Mouse (Mus musculus): ENCODE data around the gene Fmo2. TPM values are rescaled to one million over a fixed set of nuclear protein-coding genes. Genes with fewer than 3 reads are reported as not detected.
A peak's percentile ranks its signal among the peaks of the same experiment; 100 is the strongest.

Gene Fmo2
- 1.6 and 2.2 TPM in 2 replicates for polyA plus RNA-seq (2014; fragmentation: Nextera tagmentation; extraction: Ambion mirVana)

DNA sequence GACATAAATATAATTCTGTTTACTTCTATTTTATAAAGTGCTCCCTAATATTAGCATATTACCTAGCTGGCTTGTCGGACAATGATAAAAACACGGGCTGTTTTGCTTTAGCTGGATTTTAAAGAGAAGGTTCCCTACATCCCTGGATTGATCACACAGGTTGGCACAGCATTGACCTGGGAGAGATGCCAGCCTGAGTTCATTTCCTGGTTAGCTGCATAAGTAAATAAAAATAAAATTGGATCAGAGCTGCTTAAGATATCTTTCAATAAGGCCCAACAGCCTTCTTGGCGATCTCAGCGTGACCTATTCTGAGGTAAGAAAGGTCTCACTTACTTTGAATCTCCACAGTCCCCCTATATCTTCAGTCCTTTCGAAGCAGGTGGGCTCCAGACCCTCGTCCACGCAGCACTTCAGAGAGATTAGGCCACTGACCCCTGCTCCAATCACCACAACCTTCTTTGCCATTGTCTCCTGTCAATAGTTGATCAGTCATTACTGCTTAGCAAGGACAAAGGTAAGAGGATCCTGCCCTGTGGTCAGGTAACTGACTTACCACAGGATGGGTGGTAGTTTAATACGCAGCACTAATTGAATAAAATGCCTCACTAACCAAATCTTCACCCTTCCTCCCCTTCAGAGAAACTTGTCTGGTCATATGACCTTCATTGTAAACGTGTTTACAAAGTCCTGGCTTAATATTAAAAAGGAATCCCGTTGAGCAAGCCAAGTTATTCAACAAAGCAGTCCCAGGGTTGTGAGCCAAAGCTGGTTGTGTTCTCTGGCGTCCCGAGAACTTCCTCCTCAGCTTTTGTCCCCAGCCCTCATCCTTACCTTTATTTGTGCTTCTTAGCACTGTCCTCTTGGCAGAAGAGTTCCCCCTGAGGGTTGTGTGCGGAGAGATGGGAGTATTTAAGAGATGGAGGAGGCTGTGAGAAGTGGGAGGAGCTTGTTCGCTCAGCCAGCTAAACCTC is at the start of gene Fmo2:
TSS of gene Fmo2 (minus strand) at position 889 of the 974 bp plus-strand sequence.
- H3K9ac ChIP-seq (ENCODE audit: low read length) = no peak within 1 kb of the TSS
- H3K4me2 ChIP-seq (ENCODE audit: low read depth, severe bottlenecking) = no peak within 1 kb of the TSS
- no peaks in the 10 kb centered on the region for H3K36me3 ChIP-seq (ENCODE audit: control insufficient read depth, insufficient read depth, low read length)
- H3K27me3 ChIP-seq (ENCODE audit: control insufficient read depth, insufficient read depth, low read length) = no peaks in the 10 kb centered on the region
- 81% methylated on average over 14 of the region's 14 CpGs for WGBS
- no peak within 1 kb of the TSS for H3K27ac ChIP-seq (replicated peaks; ENCODE audit: low read depth, low read length)
- DNase-seq (ENCODE audit: low spot score) (no peak), ATAC-seq (ENCODE audit: insufficient number of reproducible peaks, low FRiP score, low TSS enrichment, low read depth) (no peak)
- no peaks in the 10 kb centered on the region for H3K4me1 ChIP-seq (ENCODE audit: control insufficient read depth, insufficient read depth, low read length)
- H3K4me3 ChIP-seq (ENCODE audit: low read depth, low read length) = no peak within 1 kb of the TSS
- no peaks in the 10 kb centered on the region for H3K9me3 ChIP-seq (ENCODE audit: control insufficient read depth, low read length)

DNA sequence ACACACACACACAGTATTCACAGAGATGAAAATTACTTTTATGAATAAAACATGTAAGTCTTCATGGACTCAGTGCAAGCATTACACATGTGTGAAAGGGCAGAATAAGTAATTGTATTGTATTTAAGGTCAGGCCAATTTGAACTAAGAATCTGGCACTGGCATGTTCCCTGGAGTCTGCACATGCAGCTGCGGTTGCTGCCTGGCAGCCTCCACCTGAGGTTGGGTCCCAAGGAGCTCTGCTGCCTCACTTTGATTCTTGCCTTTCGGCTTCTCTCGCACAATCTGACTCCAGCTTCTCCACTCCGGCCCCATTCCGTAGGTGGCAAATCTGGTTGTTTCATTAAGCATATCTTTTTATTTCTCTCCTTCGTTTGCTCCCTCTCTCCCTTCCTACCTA is 49.4 kb upstream of the Fmo2 start:
- Histone ChIP-seq H3K4me1 (ENCODE audit: control insufficient read depth, insufficient read depth, low read length) (peaks cover 3% of the 10 kb centered on the region; the same call in 1 of the 2 replicates), H3K4me3 (ENCODE audit: low read depth, low read length) (no peak overlapping the region), H3K9me3 (ENCODE audit: control insufficient read depth, low read length) (no peaks in the 10 kb centered on the region), H3K9ac (ENCODE audit: low read length) (no peak overlapping the region), H3K27me3 (ENCODE audit: control insufficient read depth, insufficient read depth, low read length) (no peaks in the 10 kb centered on the region), H3K27ac (replicated peaks; ENCODE audit: low read depth, low read length) (no peak overlapping the region), H3K4me2 (ENCODE audit: low read depth, severe bottlenecking) (no peak overlapping the region), H3K36me3 (ENCODE audit: control insufficient read depth, insufficient read depth, low read length) (no peaks in the 10 kb centered on the region)
- DNase-seq (ENCODE audit: low spot score) = peak; percentile 22
- ATAC-seq (ENCODE audit: insufficient number of reproducible peaks, low FRiP score, low TSS enrichment, low read depth) = no peak
- 75% methylated on average over 6 of the region's 6 CpGs for whole genome bisulfite sequencing

DNA sequence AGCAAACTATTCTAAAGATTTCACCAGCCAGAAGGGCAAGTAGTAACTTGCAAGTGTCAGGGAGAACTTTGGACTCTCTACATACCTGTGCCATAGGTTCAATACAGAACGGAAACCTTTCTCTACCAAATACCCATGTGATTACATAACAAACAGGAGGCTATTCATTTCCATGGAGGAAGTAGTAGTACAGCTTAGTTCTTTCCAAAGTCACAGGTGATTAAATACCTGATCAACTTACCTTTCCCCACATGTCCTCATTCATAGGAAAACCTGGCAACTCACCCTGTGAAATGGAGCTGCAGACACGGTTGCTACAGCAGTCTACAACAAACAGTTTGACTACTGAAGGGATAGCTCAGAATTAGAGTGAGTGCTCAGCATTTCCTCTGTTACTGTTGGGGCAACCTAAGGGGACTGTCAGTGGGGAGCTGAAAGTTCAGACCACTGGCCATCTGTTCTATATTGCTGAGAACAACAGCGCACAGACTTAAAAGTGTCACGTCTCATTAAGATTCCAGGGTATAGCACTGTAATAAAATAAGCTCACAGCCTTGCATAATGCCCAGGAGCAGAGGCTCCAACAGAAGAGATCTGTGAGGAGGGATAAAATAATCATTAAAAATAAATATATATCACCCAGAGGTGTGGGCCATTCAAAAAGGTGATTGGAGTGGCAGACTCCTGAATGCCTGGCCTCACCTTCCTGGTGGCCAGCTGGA is 48.5 kb upstream of the Fmo2 start:
- H3K9me3 ChIP-seq (ENCODE audit: control insufficient read depth, low read length) = no peaks in the 10 kb centered on the region
- WGBS = 45% methylated on average over 4 of the region's 4 CpGs
- no peak overlapping the region for H3K9ac ChIP-seq (ENCODE audit: low read length)
- H3K27ac ChIP-seq (replicated peaks; ENCODE audit: low read depth, low read length) = no peak overlapping the region
- ATAC-seq (ENCODE audit: insufficient number of reproducible peaks, low FRiP score, low TSS enrichment, low read depth) (peak; percentile 47; the same call in 1 of the 2 replicates), DNase-seq (ENCODE audit: low spot score) (peak; percentile 23)
- no peak overlapping the region for H3K4me2 ChIP-seq (ENCODE audit: low read depth, severe bottlenecking)
- no peaks in the 10 kb centered on the region for H3K27me3 ChIP-seq (ENCODE audit: control insufficient read depth, insufficient read depth, low read length)
- H3K4me1 ChIP-seq (ENCODE audit: control insufficient read depth, insufficient read depth, low read length) = peaks cover 3% of the 10 kb centered on the region; the same call in 1 of the 2 replicates
- H3K4me3 ChIP-seq (ENCODE audit: low read depth, low read length) = no peak overlapping the region
- H3K36me3 ChIP-seq (ENCODE audit: control insufficient read depth, insufficient read depth, low read length) = no peaks in the 10 kb centered on the region

DNA sequence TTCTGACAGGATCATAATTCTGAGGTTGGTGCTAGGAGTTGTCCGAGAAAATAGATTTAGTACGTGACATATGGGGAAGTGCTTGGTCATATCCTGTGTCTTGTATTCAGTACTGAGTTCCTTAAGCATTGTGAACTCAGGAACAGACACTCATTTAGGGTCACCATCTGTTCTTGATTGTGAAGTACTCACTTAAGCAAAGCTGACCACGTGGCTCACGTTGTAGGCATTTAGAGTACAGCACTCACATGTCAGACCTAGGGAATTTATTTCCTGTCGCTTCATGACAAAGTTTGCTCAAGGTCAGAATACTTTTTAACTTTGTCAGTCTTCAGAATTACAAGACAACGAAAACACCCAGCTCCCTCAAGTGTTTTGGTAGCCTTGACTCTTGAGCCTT is 45.2 kb upstream of the Fmo2 start:
- Histone ChIP-seq H3K9me3 (ENCODE audit: control insufficient read depth, low read length) (no peaks in the 10 kb centered on the region), H3K4me1 (ENCODE audit: control insufficient read depth, insufficient read depth, low read length) (peaks cover 3% of the 10 kb centered on the region), H3K4me3 (ENCODE audit: low read depth, low read length) (no peak overlapping the region), H3K27me3 (ENCODE audit: control insufficient read depth, insufficient read depth, low read length) (no peaks in the 10 kb centered on the region), H3K4me2 (ENCODE audit: low read depth, severe bottlenecking) (no peak overlapping the region), H3K36me3 (ENCODE audit: control insufficient read depth, insufficient read depth, low read length) (no peaks in the 10 kb centered on the region), H3K9ac (ENCODE audit: low read length) (no peak overlapping the region), H3K27ac (replicated peaks; ENCODE audit: low read depth, low read length) (no peak overlapping the region)
- ATAC-seq (ENCODE audit: insufficient number of reproducible peaks, low FRiP score, low TSS enrichment, low read depth) = no peak
- 25% methylated on average over 6 of the region's 6 CpGs for WGBS
- no peak for DNase-seq (ENCODE audit: low spot score)

DNA sequence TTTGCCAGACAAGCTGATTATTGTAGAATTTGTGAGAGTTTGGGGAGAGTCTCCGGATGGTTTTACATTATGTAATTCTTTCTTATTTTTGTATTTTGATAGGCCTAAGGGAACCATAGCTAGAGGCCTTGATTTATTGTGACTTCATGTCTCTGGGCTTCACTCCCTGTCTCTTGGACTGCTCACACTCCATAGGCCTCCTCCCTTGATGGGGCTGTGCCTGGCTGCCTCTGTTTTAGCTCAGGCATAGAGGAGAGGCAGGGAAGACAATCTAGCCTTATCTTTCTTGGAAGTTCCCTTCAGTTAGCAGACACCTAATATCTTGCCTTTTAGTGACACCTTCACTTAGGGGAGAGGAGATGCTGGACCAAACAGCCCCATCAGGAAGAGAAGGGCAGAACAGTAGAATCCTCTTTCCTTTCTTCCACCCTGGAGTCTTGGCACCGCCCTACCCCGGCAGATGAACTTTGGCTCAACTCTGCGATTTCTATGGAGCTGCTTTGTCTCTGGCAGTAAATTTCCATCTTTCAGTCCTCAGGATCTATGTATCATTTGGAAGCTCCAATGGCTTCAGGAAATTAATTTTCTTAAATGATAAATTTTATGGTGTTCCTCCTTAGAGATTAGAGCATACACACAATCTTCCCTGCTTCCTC is 40.3 kb upstream of the Fmo2 start:
- H3K4me2 ChIP-seq (ENCODE audit: low read depth, severe bottlenecking) = no peak overlapping the region
- ATAC-seq (ENCODE audit: insufficient number of reproducible peaks, low FRiP score, low TSS enrichment, low read depth) = 0 out of 2 replicates have a peak, but pooled peaks have one; percentile 52
- 82% methylated on average over 4 of the region's 4 CpGs for WGBS
- H3K9ac ChIP-seq (ENCODE audit: low read length) = no peak overlapping the region
- no peak overlapping the region for H3K27ac ChIP-seq (replicated peaks; ENCODE audit: low read depth, low read length)
- DNase-seq (ENCODE audit: low spot score) = no peak
- no peaks in the 10 kb centered on the region for H3K36me3 ChIP-seq (ENCODE audit: control insufficient read depth, insufficient read depth, low read length)
- H3K9me3 ChIP-seq (ENCODE audit: control insufficient read depth, low read length) = no peaks in the 10 kb centered on the region
- H3K27me3 ChIP-seq (ENCODE audit: control insufficient read depth, insufficient read depth, low read length) = no peaks in the 10 kb centered on the region
- H3K4me3 ChIP-seq (ENCODE audit: low read depth, low read length) = no peak overlapping the region
- no peaks in the 10 kb centered on the region; the same call in 1 of the 2 replicates for H3K4me1 ChIP-seq (ENCODE audit: control insufficient read depth, insufficient read depth, low read length)

DNA sequence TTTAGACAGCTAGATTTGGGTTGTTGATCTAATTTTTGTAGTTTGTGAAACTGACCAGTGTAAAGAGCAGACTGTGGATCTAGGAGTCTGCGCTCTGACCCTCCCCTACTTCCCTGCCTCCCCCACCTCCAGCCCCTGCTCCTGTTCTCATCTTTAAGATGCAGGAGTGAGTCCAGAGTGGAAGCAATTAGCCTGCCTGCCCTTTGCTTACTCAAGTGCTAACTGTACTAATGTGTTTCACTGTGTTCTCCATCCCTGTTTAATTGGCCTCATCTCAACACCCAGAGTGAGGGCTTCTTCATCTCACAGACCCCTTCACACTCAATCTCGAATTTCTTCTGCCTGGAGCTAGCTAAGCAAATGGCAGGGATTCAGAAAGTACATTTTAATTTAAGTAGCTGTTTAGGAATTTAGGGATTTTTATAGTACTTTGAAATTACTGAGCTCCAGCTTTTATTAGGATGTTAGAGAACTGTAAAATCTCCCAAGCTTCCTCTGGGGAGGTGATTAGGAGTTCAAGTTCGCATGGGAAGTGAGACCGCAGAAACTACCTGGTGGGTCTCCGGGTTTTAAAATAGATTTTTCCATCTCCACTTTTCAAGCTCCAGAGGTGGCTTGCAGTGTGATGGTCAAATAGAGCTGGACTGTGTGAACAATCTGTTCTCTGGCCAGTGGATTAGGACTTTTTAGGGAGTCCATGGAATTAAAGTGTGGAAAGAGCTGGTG is 39.6 kb upstream of the Fmo2 start:
- peak; percentile 63 for ATAC-seq (ENCODE audit: insufficient number of reproducible peaks, low FRiP score, low TSS enrichment, low read depth)
- H3K4me3 ChIP-seq (ENCODE audit: low read depth, low read length) = no peak overlapping the region
- peak; percentile 37 for DNase-seq (ENCODE audit: low spot score)
- H3K27ac ChIP-seq (replicated peaks; ENCODE audit: low read depth, low read length) = no peak overlapping the region
- H3K36me3 ChIP-seq (ENCODE audit: control insufficient read depth, insufficient read depth, low read length) = no peaks in the 10 kb centered on the region
- no peak overlapping the region for H3K4me2 ChIP-seq (ENCODE audit: low read depth, severe bottlenecking)
- H3K4me1 ChIP-seq (ENCODE audit: control insufficient read depth, insufficient read depth, low read length) = no peaks in the 10 kb centered on the region; the same call in 1 of the 2 replicates
- no peaks in the 10 kb centered on the region for H3K9me3 ChIP-seq (ENCODE audit: control insufficient read depth, low read length)
- no peaks in the 10 kb centered on the region for H3K27me3 ChIP-seq (ENCODE audit: control insufficient read depth, insufficient read depth, low read length)
- 33% methylated on average over 5 of the region's 5 CpGs for WGBS
- H3K9ac ChIP-seq (ENCODE audit: low read length) = no peak overlapping the region

DNA sequence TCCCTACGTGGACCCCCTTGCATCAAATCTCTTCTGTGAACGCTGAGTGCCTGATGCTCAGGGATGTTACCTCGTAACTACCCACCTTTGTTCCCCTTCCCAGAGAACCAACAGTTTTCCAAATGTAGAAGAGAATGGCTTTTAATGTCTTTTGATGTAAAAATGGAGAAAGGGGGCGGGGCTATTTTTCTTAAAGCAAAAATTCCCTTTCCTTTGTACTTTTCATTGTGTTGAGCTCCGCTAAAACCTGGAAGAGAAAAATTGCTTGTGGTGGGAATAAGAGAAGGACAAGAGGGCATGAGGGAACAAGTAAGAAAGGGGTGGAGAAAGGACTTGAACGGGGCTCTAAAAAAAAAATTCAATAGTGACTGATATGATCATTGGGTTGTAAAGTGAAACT is 38.9 kb upstream of the Fmo2 start, which contains the start of gene Fmo6:
TSS of gene Fmo6 (minus strand) at position 101 of the 400 bp plus-strand sequence.
- 87% methylated on average over 6 of the region's 6 CpGs for WGBS
- no peak within 1 kb of the TSS for H3K27ac ChIP-seq (replicated peaks; ENCODE audit: low read depth, low read length)
- no peaks in the 10 kb centered on the region for H3K9me3 ChIP-seq (ENCODE audit: control insufficient read depth, low read length)
- H3K4me2 ChIP-seq (ENCODE audit: low read depth, severe bottlenecking) = no peak within 1 kb of the TSS
- H3K27me3 ChIP-seq (ENCODE audit: control insufficient read depth, insufficient read depth, low read length) = no peaks in the 10 kb centered on the region
- ATAC-seq (ENCODE audit: insufficient number of reproducible peaks, low FRiP score, low TSS enrichment, low read depth) (no peak), DNase-seq (ENCODE audit: low spot score) (no peak)
- no peak within 1 kb of the TSS for H3K4me3 ChIP-seq (ENCODE audit: low read depth, low read length)
- no peak within 1 kb of the TSS for H3K9ac ChIP-seq (ENCODE audit: low read length)
- H3K36me3 ChIP-seq (ENCODE audit: control insufficient read depth, insufficient read depth, low read length) = no peaks in the 10 kb centered on the region
- H3K4me1 ChIP-seq (ENCODE audit: control insufficient read depth, insufficient read depth, low read length) = no peaks in the 10 kb centered on the region; the same call in 1 of the 2 replicates

All from limb, embryonic 11.5 days (tissue).